Mouse (Mus musculus): Measurements from ENCODE around the gene Pex11a. TPM values are rescaled to one million over a fixed set of nuclear protein-coding genes. Genes with fewer than 3 reads are reported as not detected.

The Pex11a gene
- polyA plus RNA-seq (2017; shearing (Covaris generic)), result 5.4 TPM

GRCm38 (mm10) chr7:79742659-79743536, at the start of gene Pex11a, which contains the start of gene Wdr93:
TSS of gene Pex11a (minus strand) at chr7:79743131.
TSS of gene Wdr93 (plus strand) at chr7:79743163.

GRCm38 (mm10) chr7:79732622-79733021, 10.3 kb downstream of the Pex11a start, which contains the start of gene Plin1:
TSS of gene Plin1 (minus strand) at chr7:79732903.

GRCm38 (mm10) chr7:79715187-79715981, 27.5 kb downstream of the Pex11a start, which contains the start of gene Kif7:
TSS of gene Kif7 (minus strand) at chr7:79715720.

Other genes starting within 250 kb of the Pex11a start
- gene Rhcg, start 125.5 kb downstream of the Pex11a start, polyA plus RNA-seq (2017; shearing (Covaris generic)), result not detected
- 2.9 TPM for gene Ticrr, start 82.9 kb downstream of the Pex11a start, polyA plus RNA-seq (2017; shearing (Covaris generic))
- 0.16 TPM for gene Kif7, start 27.4 kb downstream of the Pex11a start, polyA plus RNA-seq (2017; shearing (Covaris generic))
- gene Plin1, start 10.2 kb downstream of the Pex11a start, polyA plus RNA-seq (2017; shearing (Covaris generic)), result not detected
- 0.48 TPM for gene Wdr93, start within 50 bp of the Pex11a start, polyA plus RNA-seq (2017; shearing (Covaris generic))
- not detected for gene Mesp1, start 50.7 kb upstream of the Pex11a start, polyA plus RNA-seq (2017; shearing (Covaris generic))
- 0.42 TPM for gene Mesp2, start 67.6 kb upstream of the Pex11a start, polyA plus RNA-seq (2017; shearing (Covaris generic))
- 0.39 TPM for gene Anpep, start 117.9 kb upstream of the Pex11a start, polyA plus RNA-seq (2017; shearing (Covaris generic))
- gene Ap3s2, start 177.5 kb upstream of the Pex11a start, polyA plus RNA-seq (2017; shearing (Covaris generic)), result 32.2 TPM
- 0.28 TPM for gene Arpin, start 192.2 kb upstream of the Pex11a start, polyA plus RNA-seq (2017; shearing (Covaris generic))